Comparison of ENCODE assay signal across 24 mouse cellular contexts in the genomic region with DNA sequence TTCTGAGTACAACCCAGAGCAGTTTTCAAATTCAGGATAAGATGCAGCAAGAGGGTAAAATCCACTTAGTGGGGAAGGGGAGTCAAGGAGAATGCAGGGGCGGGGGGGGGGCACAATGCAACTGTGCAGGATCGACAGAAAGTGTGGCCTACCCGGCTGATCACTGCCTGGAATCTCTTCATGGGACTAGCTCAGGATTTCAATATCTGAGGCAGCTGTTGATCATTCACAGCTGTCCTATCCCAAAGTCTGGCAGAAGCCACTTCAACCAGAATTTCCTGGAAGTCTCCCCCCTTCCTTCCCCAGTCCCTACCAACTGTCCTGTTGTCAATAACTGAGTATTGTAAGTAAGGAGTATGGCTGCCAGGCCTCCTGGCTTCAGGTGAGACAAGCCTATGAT.
DNase-seq lines count a peak whose midpoint lies in the region; ATAC-seq and TF ChIP-seq lines count a peak whose summit lies in the region.
"Had no signal": no experiment of that assay in that cellular context is flagged by ENCODE, and none has a peak within 500 bp of the region (broad histone marks: within the 10 kb centered on the region; RNA-seq: fewer than 3 reads in every experiment).

No protein-coding gene starts in this region.

- intact Hi-C loops in heart, postnatal 14 days (cut with DNase I): no loop called here

- H3K9me3 ChIP-seq in heart, embryonic 10.5 days: no peaks in the 10 kb centered on the region
- no peaks in the 10 kb centered on the region for H3K9me3 ChIP-seq in lung, embryonic 15.5 days
- no peaks in the 10 kb centered on the region for H3K9me3 ChIP-seq in lung, postnatal 0 days (ENCODE audit: low read length)
- H3K9me3 ChIP-seq: embryonic facial prominence, embryonic 10.5 days; embryonic facial prominence, embryonic 12.5 days; forebrain, embryonic 13.5 days; G1E had no signal

- ATAC-seq in lung, embryonic 15.5 days (ENCODE audit: borderline replicate concordance, extremely low read depth, low FRiP score, low TSS enrichment): peak; percentile 62; the same call in 1 of the 2 replicates
- ATAC-seq in lung, postnatal 0 days: peak; percentile 59
- ATAC-seq: activated CD4-positive, CD25-positive, alpha-beta regulatory T cell, adult 4 months; CD4-positive, CD25-positive, alpha-beta regulatory T cell, adult 4 months; forebrain, embryonic 13.5 days; Patski had no signal

- H3K36me3 ChIP-seq in heart, embryonic 10.5 days: no peaks in the 10 kb centered on the region
- no peaks in the 10 kb centered on the region for H3K36me3 ChIP-seq in lung, embryonic 15.5 days
- no peaks in the 10 kb centered on the region for H3K36me3 ChIP-seq in lung, postnatal 0 days (ENCODE audit: insufficient read depth, low read length)
- H3K36me3 ChIP-seq: embryonic facial prominence, embryonic 10.5 days; embryonic facial prominence, embryonic 12.5 days; G1E had no signal

- H3K4me3 ChIP-seq in heart, embryonic 10.5 days: no peak overlapping the region
- H3K4me3 ChIP-seq in lung, embryonic 15.5 days: no peak overlapping the region
- H3K4me3 ChIP-seq in lung, postnatal 0 days (ENCODE audit: low read depth, low read length): no peak overlapping the region
- H3K4me3 ChIP-seq: embryonic facial prominence, embryonic 10.5 days; embryonic facial prominence, embryonic 12.5 days; forebrain, embryonic 13.5 days had no signal

- DNase-seq in heart, embryonic 10.5 days (ENCODE audit: low spot score): no peak
- no peak for DNase-seq in heart, postnatal 14 days
- no peak for DNase-seq in lung, postnatal 4 days
- peak; percentile 49 for DNase-seq in lung, postnatal 0 days (ENCODE audit: low spot score)
- no peak for DNase-seq in lung, postnatal 14 days
- DNase-seq in lung, postnatal 36 days: peak; percentile 26
- DNase-seq: adrenal gland, adult 8-10 months; adrenal gland, postnatal 14 days; adrenal gland, postnatal 36 days; B cell, adult 2 months; cerebellum, adult 11-12 months; cerebellum, adult 2 months; cerebellum, adult 9-10 months; cerebellum, postnatal 10 days; cerebellum, postnatal 25 days had no signal

- WGBS in heart, embryonic 10.5 days: 70% methylated on average over 3 of the region's 3 CpGs
- WGBS in lung, embryonic 15.5 days: 54% methylated on average over 3 of the region's 3 CpGs
- 70% methylated on average over 3 of the region's 3 CpGs for WGBS in lung, postnatal 0 days

- no peak overlapping the region for H3K4me2 ChIP-seq in lung, embryonic 15.5 days
- H3K4me2 ChIP-seq in lung, postnatal 0 days (replicated peaks; ENCODE audit: low read depth, low read length): no peak overlapping the region
- H3K4me2 ChIP-seq: embryonic facial prominence, embryonic 12.5 days; forebrain, embryonic 13.5 days had no signal

- H3K27ac ChIP-seq in heart, embryonic 10.5 days: peak overlapping the region; percentile 29; the same call in 1 of the 2 replicates
- H3K27ac ChIP-seq in lung, embryonic 15.5 days: no peak overlapping the region
- peak overlapping the region; percentile 40; the same call in 1 of the 2 replicates for H3K27ac ChIP-seq in lung, postnatal 0 days (ENCODE audit: low read length)
- H3K27ac ChIP-seq: embryonic facial prominence, embryonic 10.5 days; embryonic facial prominence, embryonic 12.5 days; forebrain, embryonic 13.5 days had no signal

- TF ChIP-seq CTCF in lung, postnatal 0 days (IDR thresholded peaks at IDR 0.05): no peak

- 0 out of 2 replicates have a peak, but pooled peaks cover 6% of the 10 kb centered on the region for H3K4me1 ChIP-seq in heart, embryonic 10.5 days
- H3K4me1 ChIP-seq in lung, embryonic 15.5 days: peaks cover 27% of the 10 kb centered on the region
- H3K4me1 ChIP-seq in lung, postnatal 0 days (ENCODE audit: insufficient read depth, low read depth, low read length): peaks cover 3% of the 10 kb centered on the region; the same call in 1 of the 2 replicates
- H3K4me1 ChIP-seq: embryonic facial prominence, embryonic 12.5 days had no signal

- TF ChIP-seq EP300 in lung, postnatal 0 days (IDR thresholded peaks at IDR 0.05): no peak

- H3K27me3 ChIP-seq in heart, embryonic 10.5 days (ENCODE audit: insufficient read depth, poor library complexity, severe bottlenecking): no peaks in the 10 kb centered on the region
- H3K27me3 ChIP-seq in lung, embryonic 15.5 days: no peaks in the 10 kb centered on the region
- no peaks in the 10 kb centered on the region for H3K27me3 ChIP-seq in lung, postnatal 0 days (replicated peaks; ENCODE audit: insufficient read depth, low read length)
- H3K27me3 ChIP-seq: CH12.LX; forebrain, embryonic 13.5 days; Patski had no signal

- H3K9ac ChIP-seq in lung, embryonic 15.5 days: no peak overlapping the region
- no peak overlapping the region for H3K9ac ChIP-seq in lung, postnatal 0 days (replicated peaks; ENCODE audit: low read depth)
- H3K9ac ChIP-seq: embryonic facial prominence, embryonic 12.5 days; forebrain, embryonic 13.5 days had no signal

Comparison
In these comparisons a context has a peak if more than half of its experiments do, and no peak if none do; other contexts are left out.
1. DNase-seq: peak in lung, postnatal 0 days (single experiment) and lung, postnatal 36 days (single experiment); none in heart, embryonic 10.5 days (single experiment), heart, postnatal 14 days (0 of 2), lung, postnatal 4 days (0 of 2) and lung, postnatal 14 days (single experiment).